Mouse (Mus musculus) liver, postnatal 0 days (tissue): ENCODE data around the gene Mgat5b. TPM values are rescaled to one million over a fixed set of nuclear protein-coding genes. Genes with fewer than 3 reads are reported as not detected.

ENCODE experiments used
- ATAC-seq: fragments of 200-750 bp; cut with Nextera tagmentation; 2 replicates; pipeline ENCODE4 v1.8.0; 2017; ENCODE audit warnings: mild to moderate bottlenecking, moderate library complexity
- DNase-seq: peaks from one replicate; pipeline ENCODE4 v3.0.0-alpha.2; 2016
- H3K27ac ChIP-seq: fragments of 300-500 bp; sonication (generic); 2 replicates; pipeline ENCODE4 v1.5.1; 2014; ENCODE audit warnings: antibody characterized with exemption, moderate library complexity, mild to moderate bottlenecking, low read depth
- H3K27me3 ChIP-seq: fragments of 300-500 bp; sonication (generic); 2 replicates; pipeline ENCODE4 v1.6.1; 2014; ENCODE audit warnings: low read length, control low read depth, mixed read lengths; ENCODE audit not compliant: insufficient read depth
- H3K36me3 ChIP-seq: fragments of 300-500 bp; sonication (generic); replicated peaks from 2 replicates; pipeline ENCODE4 v1.6.1; 2014; ENCODE audit warnings: mild to moderate bottlenecking, control low read depth, low read length, moderate library complexity, mixed read lengths; ENCODE audit not compliant: insufficient read depth
- H3K4me1 ChIP-seq: fragments of 300-500 bp; sonication (generic); 2 replicates; pipeline ENCODE4 v1.6.1; 2014; ENCODE audit warnings: antibody characterized with exemption, mild to moderate bottlenecking, control low read depth; ENCODE audit not compliant: insufficient read depth
- H3K4me2 ChIP-seq: fragments of 300-500 bp; sonication (generic); 2 replicates; pipeline ENCODE4 v1.6.1; 2014; ENCODE audit warnings: low read depth, mild to moderate bottlenecking, low read length, moderate library complexity, mixed read lengths
- H3K4me3 ChIP-seq: fragments of 300-500 bp; sonication (generic); 2 replicates; pipeline ENCODE4 v1.5.1; 2014; ENCODE audit warnings: low read depth, low read length
- H3K9ac ChIP-seq: fragments of 300-500 bp; sonication (generic); replicated peaks from 2 replicates; pipeline ENCODE4 v1.6.1; 2014; ENCODE audit warnings: mild to moderate bottlenecking, moderate library complexity
- H3K9me3 ChIP-seq: fragments of 300-500 bp; sonication (generic); 2 replicates; pipeline ENCODE4 v1.6.1; 2016; ENCODE audit warnings: mild to moderate bottlenecking, control low read depth, low read length, mixed read lengths
- CTCF ChIP-seq: sonication (generic); IDR thresholded peaks from 2 replicates; pipeline ENCODE4 v1.5.1; 2016; ENCODE audit warnings: antibody characterized with exemption, low read depth
- EP300 ChIP-seq: IDR thresholded peaks from 2 replicates; pipeline ENCODE4 v1.6.1; 2016; ENCODE audit warnings: antibody characterized with exemption, low read depth, mild to moderate bottlenecking
- WGBS: fragments of 180-500 bp; shearing (Covaris S2); extraction: QIAGEN DNeasy Blood & Tissue Kit; methylation state at CpG from one replicate; pipeline ENCODE4 v1.1.7; 2014; ENCODE audit not compliant: insufficient replicate concordance; 5-methylcytosine and 5-hydroxymethylcytosine counted together
- polyA plus RNA-seq: library from polyadenylated mRNA; unstranded; fragments of >200 nt; fragmentation: Nextera tagmentation; extraction: Ambion mirVana; gene quantifications from 2 replicates; pipeline ENCODE4 v1.2.1, GENCODE M21; 2015

Gene Mgat5b
- polyA plus RNA-seq, 1 experiment from 2014 or later: not detected

GRCm38 (mm10) chr11:116949832-116950231 is 31.2 kb downstream of the Mgat5b start:
- DNase-seq (peak; percentile 24), ATAC-seq (no peak)
- 32% methylated on average over 9 of the region's 9 CpGs for WGBS
- H3K27me3 ChIP-seq: no peaks in the 10 kb centered on the region
- TF ChIP-seq CTCF: no peak
- no peak for TF ChIP-seq EP300
- no peak overlapping the region for H3K4me2 ChIP-seq
- no peaks in the 10 kb centered on the region for H3K36me3 ChIP-seq
- H3K9ac ChIP-seq: no peak overlapping the region
- no peak overlapping the region for H3K4me3 ChIP-seq
- H3K27ac ChIP-seq: no peak overlapping the region
- H3K4me1 ChIP-seq: no peaks in the 10 kb centered on the region
- H3K9me3 ChIP-seq: no peaks in the 10 kb centered on the region

- Histone ChIP-seq H3K4me3 (no peak overlapping the region), H3K4me1 (no peaks in the 10 kb centered on the region), H3K36me3 (no peaks in the 10 kb centered on the region), H3K27me3 (no peaks in the 10 kb centered on the region), H3K9me3 (no peaks in the 10 kb centered on the region), H3K4me2 (no peak overlapping the region), H3K27ac (no peak overlapping the region), H3K9ac (no peak overlapping the region)
- DNase-seq: no peak
- ATAC-seq: no peak
- TF ChIP-seq CTCF: no peak
- TF ChIP-seq EP300: no peak
- 58% methylated on average over 1 of the region's 1 CpGs for WGBS
Observed at GRCm38 (mm10) chr11:116951429-116951828, 32.8 kb downstream of the Mgat5b start.

DNA sequence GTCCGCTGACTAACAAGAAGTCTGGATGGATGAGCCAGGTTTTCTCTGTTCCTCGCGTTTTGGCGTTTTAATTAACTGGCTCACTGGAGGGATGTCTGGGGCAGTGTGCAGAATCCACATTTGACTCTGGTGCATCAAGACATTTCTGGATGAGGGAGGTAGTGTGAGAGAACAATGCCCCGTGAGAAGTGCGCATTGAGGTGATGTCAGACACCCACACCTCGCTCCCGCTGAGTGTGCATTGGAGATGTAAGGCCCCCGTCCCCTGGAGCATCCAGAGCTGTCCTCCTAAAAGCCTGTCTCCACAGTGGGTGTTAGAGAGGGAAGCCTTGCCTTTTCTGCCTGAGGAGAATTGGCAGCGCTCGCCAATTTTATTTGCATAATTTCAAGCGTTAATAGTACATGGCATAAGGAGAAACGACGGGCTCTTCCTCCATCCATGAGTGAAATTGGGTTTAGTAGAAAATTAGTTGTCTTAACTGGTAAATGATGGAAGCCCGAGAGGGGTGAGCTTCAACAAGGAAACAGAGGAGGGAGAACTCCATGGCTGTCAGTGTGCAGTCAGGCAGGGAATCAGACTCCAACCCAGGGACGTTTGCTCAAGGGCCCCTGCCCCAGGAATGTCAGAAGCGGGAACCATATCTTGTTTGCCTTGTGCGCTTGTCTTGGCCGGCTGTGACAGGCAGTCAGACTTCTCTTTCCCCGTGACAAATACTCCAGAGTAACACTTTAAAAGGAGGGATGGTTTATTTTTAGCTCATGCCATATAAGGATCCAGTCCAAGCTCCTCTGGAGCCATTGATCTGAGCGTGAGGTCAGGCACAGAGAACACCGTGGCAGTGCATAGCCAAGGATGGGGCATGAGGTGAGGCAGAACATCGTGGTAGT is 35.8 kb downstream of the Mgat5b start:
- no peak for ATAC-seq
- WGBS: 73% methylated on average over 23 of the region's 23 CpGs
- no peak overlapping the region for H3K27ac ChIP-seq

GRCm38 (mm10) chr11:116958601-116959000 is 39.9 kb downstream of the Mgat5b start:
- no peak overlapping the region for H3K27ac ChIP-seq
- H3K36me3 ChIP-seq: no peaks in the 10 kb centered on the region
- no peaks in the 10 kb centered on the region for H3K9me3 ChIP-seq
- H3K4me1 ChIP-seq: no peaks in the 10 kb centered on the region
- no peak for ATAC-seq
- H3K4me2 ChIP-seq: no peak overlapping the region
- no peak overlapping the region for H3K9ac ChIP-seq
- H3K4me3 ChIP-seq: no peak overlapping the region
- 41% methylated on average over 5 of the region's 5 CpGs for WGBS
- DNase-seq: no peak
- 0 out of 2 replicates have a peak, but pooled peaks cover 2% of the 10 kb centered on the region for H3K27me3 ChIP-seq
- TF ChIP-seq EP300: no peak
- TF ChIP-seq CTCF: no peak

More for the DNA sequence above, 35.8 kb downstream of the Mgat5b start:
- DNase-seq: no peak
- H3K4me1 ChIP-seq: no peaks in the 10 kb centered on the region
- 0 out of 2 replicates have a peak, but pooled peaks cover 2% of the 10 kb centered on the region for H3K27me3 ChIP-seq
- no peaks in the 10 kb centered on the region for H3K36me3 ChIP-seq
- no peak overlapping the region for H3K9ac ChIP-seq
- no peaks in the 10 kb centered on the region for H3K9me3 ChIP-seq
- TF ChIP-seq EP300: no peak
- TF ChIP-seq CTCF: no peak
- no peak overlapping the region for H3K4me3 ChIP-seq
- H3K4me2 ChIP-seq: no peak overlapping the region

DNA sequence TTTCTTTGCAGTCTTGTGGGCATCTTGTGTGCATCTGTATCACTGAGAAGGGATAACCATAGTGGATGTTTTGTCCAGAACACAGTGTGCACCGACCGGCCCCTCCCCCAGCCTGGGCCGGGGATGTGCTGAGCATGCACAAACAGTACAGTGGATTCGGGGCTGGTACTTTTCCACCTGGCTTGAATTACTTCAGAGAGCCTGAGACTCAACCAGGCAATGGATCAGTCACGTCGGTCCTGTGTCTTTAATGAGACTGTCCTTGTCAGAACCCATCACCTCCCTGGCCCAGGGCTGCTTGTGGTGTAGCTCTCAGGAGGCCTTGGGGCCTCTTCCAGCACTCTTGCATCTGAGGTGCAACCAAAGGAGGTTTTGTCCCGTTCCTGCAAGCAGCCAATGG is 46.4 kb downstream of the Mgat5b start:
- DNase-seq: no peak
- Histone ChIP-seq H3K27me3 (no peaks in the 10 kb centered on the region), H3K9ac (no peak overlapping the region), H3K4me1 (no peaks in the 10 kb centered on the region), H3K4me2 (no peak overlapping the region), H3K27ac (no peak overlapping the region), H3K36me3 (no peaks in the 10 kb centered on the region), H3K4me3 (no peak overlapping the region), H3K9me3 (no peaks in the 10 kb centered on the region)
- ATAC-seq: no peak
- TF ChIP-seq CTCF (no peak), EP300 (no peak)
- WGBS: 63% methylated on average over 7 of the region's 7 CpGs

GRCm38 (mm10) chr11:116965961-116966360 is 47.3 kb downstream of the Mgat5b start:
- Histone ChIP-seq H3K4me1 (no peaks in the 10 kb centered on the region), H3K9ac (no peak overlapping the region), H3K9me3 (no peaks in the 10 kb centered on the region), H3K27me3 (no peaks in the 10 kb centered on the region), H3K4me3 (no peak overlapping the region), H3K4me2 (no peak overlapping the region), H3K36me3 (no peaks in the 10 kb centered on the region), H3K27ac (no peak overlapping the region)
- TF ChIP-seq CTCF (no peak), EP300 (no peak)
- no peak for ATAC-seq
- 53% methylated on average over 2 of the region's 2 CpGs for WGBS
- no peak for DNase-seq
